Mouse (Mus musculus): Measurements from ENCODE around the gene Grpel1.

DNA sequence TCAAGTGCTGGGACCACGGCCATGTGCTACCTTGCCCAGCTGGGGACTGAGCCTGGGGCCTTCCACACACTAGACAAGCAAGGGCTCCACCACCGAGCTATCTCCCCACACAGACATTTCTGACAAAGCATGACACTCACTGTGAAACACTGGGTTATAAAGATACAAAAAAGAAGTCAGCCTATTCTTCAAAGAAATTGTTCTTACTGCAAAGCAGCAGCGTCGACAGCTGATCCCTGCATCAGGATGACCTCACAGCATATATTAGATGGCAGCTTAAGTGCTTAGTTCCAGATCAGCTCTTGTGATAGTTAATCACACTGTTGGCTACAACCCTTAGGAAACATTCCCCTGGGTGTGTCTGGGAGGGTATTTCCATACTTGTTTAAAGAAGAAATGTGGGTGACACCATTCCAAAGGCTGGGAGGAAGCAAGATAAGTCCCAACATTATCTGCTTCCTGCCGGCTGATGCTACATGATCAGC, 58.5 kb downstream of the Grpel1 start:
- TF ChIP-seq POLR2A (IDR thresholded peaks at IDR 0.05; ENCODE audit: insufficient read depth, low read depth, low read length) (no peak), CTCF (IDR thresholded peaks at IDR 0.05) (no peak)
